Mouse (Mus musculus) embryonic facial prominence, embryonic 10.5 days (tissue): Measurements from ENCODE around the gene Camkmt. TPM values are rescaled to one million over a fixed set of nuclear protein-coding genes. Genes with fewer than 3 reads are reported as not detected.

Source experiments
- DNase-seq: peaks from one replicate; pipeline ENCODE4 v3.0.0-alpha.2; 2017; ENCODE audit warnings: low spot score
- H3K27ac ChIP-seq: fragments of 300-500 bp; sonication (generic); replicated peaks from 2 replicates; pipeline ENCODE4 v1.5.1; 2016; ENCODE audit warnings: mild to moderate bottlenecking
- H3K27me3 ChIP-seq: fragments of 300-500 bp; sonication (generic); replicated peaks from 2 replicates; pipeline ENCODE4 v1.6.1; 2016; ENCODE audit warnings: low read depth, mild to moderate bottlenecking; ENCODE audit not compliant: poor library complexity, severe bottlenecking
- H3K36me3 ChIP-seq: fragments of 300-500 bp; sonication (generic); replicated peaks from 2 replicates; pipeline ENCODE4 v1.6.1; 2016; ENCODE audit warnings: mild to moderate bottlenecking, moderate library complexity
- H3K4me1 ChIP-seq: fragments of 300-500 bp; sonication (generic); 2 replicates; pipeline ENCODE4 v1.6.1; 2016
- H3K4me3 ChIP-seq: fragments of 300-500 bp; sonication (generic); 2 replicates; pipeline ENCODE4 v1.5.1; 2016; ENCODE audit warnings: mild to moderate bottlenecking, moderate library complexity
- H3K9me3 ChIP-seq: fragments of 300-500 bp; sonication (generic); 2 replicates; pipeline ENCODE4 v1.6.1; 2016; ENCODE audit warnings: mild to moderate bottlenecking
- WGBS: fragments of 180-500 bp; shearing (Covaris S2); methylation state at CpG from one replicate; pipeline ENCODE4 v1.1.7; 2016; 5-methylcytosine and 5-hydroxymethylcytosine counted together
- polyA plus RNA-seq: library from polyadenylated mRNA; unstranded; fragments of >200 nt; fragmentation: Nextera tagmentation; extraction: Ambion mirVana; gene quantifications from 2 replicates; pipeline ENCODE4 v1.2.1, GENCODE M21; 2016

The Camkmt gene
- polyA plus RNA-seq, 1 experiment from 2014 or later: 14.2 TPM

GRCm38 (mm10) chr17:85393091-85393890 lies 302.9 kb downstream of the Camkmt start:
- Histone ChIP-seq H3K4me3 (no peak overlapping the region), H3K27ac (no peak overlapping the region), H3K36me3 (no peaks in the 10 kb centered on the region), H3K9me3 (no peaks in the 10 kb centered on the region), H3K4me1 (peaks cover 37% of the 10 kb centered on the region), H3K27me3 (no peaks in the 10 kb centered on the region)
- no peak for DNase-seq
- WGBS: 60% methylated on average over 16 of the region's 16 CpGs

GRCm38 (mm10) chr17:85393891-85394321 lies 303.6 kb downstream of the Camkmt start:
- H3K27me3 ChIP-seq: no peaks in the 10 kb centered on the region
- 64% methylated on average over 7 of the region's 7 CpGs for WGBS
- no peak for DNase-seq
- no peaks in the 10 kb centered on the region for H3K36me3 ChIP-seq
- H3K4me1 ChIP-seq: peaks cover 41% of the 10 kb centered on the region
- no peak overlapping the region for H3K27ac ChIP-seq
- H3K4me3 ChIP-seq: no peak overlapping the region
- no peaks in the 10 kb centered on the region for H3K9me3 ChIP-seq

GRCm38 (mm10) chr17:85395502-85395901 lies 305.1 kb downstream of the Camkmt start:
- Histone ChIP-seq H3K4me3 (no peak overlapping the region), H3K27ac (no peak overlapping the region), H3K9me3 (no peaks in the 10 kb centered on the region), H3K27me3 (no peaks in the 10 kb centered on the region), H3K4me1 (peaks cover 41% of the 10 kb centered on the region), H3K36me3 (no peaks in the 10 kb centered on the region)
- peak; percentile 17 for DNase-seq
- 47% methylated on average over 5 of the region's 5 CpGs for WGBS

- Histone ChIP-seq H3K27me3 (no peaks in the 10 kb centered on the region), H3K4me1 (peaks cover 19% of the 10 kb centered on the region), H3K27ac (no peak overlapping the region), H3K36me3 (no peaks in the 10 kb centered on the region), H3K4me3 (no peak overlapping the region), H3K9me3 (no peaks in the 10 kb centered on the region)
- no peak for DNase-seq
- WGBS: 78% methylated on average over 4 of the region's 4 CpGs
Measured at GRCm38 (mm10) chr17:85400751-85401150, 310.4 kb downstream of the Camkmt start.

GRCm38 (mm10) chr17:85405161-85405560 lies 314.8 kb downstream of the Camkmt start:
- DNase-seq: no peak
- peaks cover 7% of the 10 kb centered on the region for H3K4me1 ChIP-seq
- H3K9me3 ChIP-seq: no peaks in the 10 kb centered on the region
- no peaks in the 10 kb centered on the region for H3K27me3 ChIP-seq
- H3K27ac ChIP-seq: no peak overlapping the region
- WGBS: 82% methylated on average over 5 of the region's 5 CpGs
- H3K4me3 ChIP-seq: no peak overlapping the region
- no peaks in the 10 kb centered on the region for H3K36me3 ChIP-seq

GRCm38 (mm10) chr17:85406195-85406594 lies 315.8 kb downstream of the Camkmt start:
- peaks cover 5% of the 10 kb centered on the region for H3K4me1 ChIP-seq
- no peaks in the 10 kb centered on the region for H3K9me3 ChIP-seq
- H3K36me3 ChIP-seq: no peaks in the 10 kb centered on the region
- no peaks in the 10 kb centered on the region for H3K27me3 ChIP-seq
- no peak overlapping the region for H3K27ac ChIP-seq
- 90% methylated on average over 10 of the region's 10 CpGs for WGBS
- no peak for DNase-seq
- no peak overlapping the region for H3K4me3 ChIP-seq

GRCm38 (mm10) chr17:85428831-85429230 lies 338.5 kb downstream of the Camkmt start:
- no peak overlapping the region for H3K4me3 ChIP-seq
- no peaks in the 10 kb centered on the region for H3K36me3 ChIP-seq
- peaks cover 5% of the 10 kb centered on the region for H3K4me1 ChIP-seq
- no peak for DNase-seq
- WGBS: 73% methylated on average over 7 of the region's 7 CpGs
- H3K9me3 ChIP-seq: no peaks in the 10 kb centered on the region
- no peaks in the 10 kb centered on the region for H3K27me3 ChIP-seq
- no peak overlapping the region for H3K27ac ChIP-seq

GRCm38 (mm10) chr17:85432923-85433322 lies 342.6 kb downstream of the Camkmt start:
- WGBS: 59% methylated on average over 8 of the region's 8 CpGs
- no peak overlapping the region for H3K27ac ChIP-seq
- peaks cover 6% of the 10 kb centered on the region for H3K27me3 ChIP-seq
- no peaks in the 10 kb centered on the region for H3K36me3 ChIP-seq
- H3K9me3 ChIP-seq: no peaks in the 10 kb centered on the region
- H3K4me1 ChIP-seq: peaks cover 5% of the 10 kb centered on the region
- DNase-seq: no peak
- H3K4me3 ChIP-seq: no peak overlapping the region

GRCm38 (mm10) chr17:85443036-85443435 lies 352.7 kb downstream of the Camkmt start:
- Histone ChIP-seq H3K9me3 (no peaks in the 10 kb centered on the region), H3K27me3 (0 out of 2 replicates have a peak, but pooled peaks cover 4% of the 10 kb centered on the region), H3K4me3 (no peak overlapping the region), H3K27ac (no peak overlapping the region), H3K36me3 (no peaks in the 10 kb centered on the region), H3K4me1 (peaks cover 3% of the 10 kb centered on the region; the same call in 1 of the 2 replicates)
- no peak for DNase-seq
- 89% methylated on average over 8 of the region's 8 CpGs for WGBS

- DNase-seq: peak; percentile 56
- Histone ChIP-seq H3K4me3 (peak overlapping the region; percentile 45), H3K27ac (no peak overlapping the region; the same call in 1 of the 2 replicates), H3K4me1 (peaks cover 19% of the 10 kb centered on the region), H3K36me3 (no peaks in the 10 kb centered on the region), H3K27me3 (peaks cover 95% of the 10 kb centered on the region), H3K9me3 (no peaks in the 10 kb centered on the region)
- 2% methylated on average over 23 of the region's 23 CpGs for WGBS
Measured at GRCm38 (mm10) chr17:85454419-85454983, 364.1 kb downstream of the Camkmt start.

GRCm38 (mm10) chr17:85455063-85455462 lies 364.7 kb downstream of the Camkmt start:
- peaks cover 98% of the 10 kb centered on the region for H3K27me3 ChIP-seq
- H3K27ac ChIP-seq: no peak overlapping the region
- peak overlapping the region; percentile 45 for H3K4me3 ChIP-seq
- 2% methylated on average over 16 of the region's 16 CpGs for WGBS
- DNase-seq: no peak
- peaks cover 19% of the 10 kb centered on the region for H3K4me1 ChIP-seq
- H3K36me3 ChIP-seq: no peaks in the 10 kb centered on the region
- H3K9me3 ChIP-seq: no peaks in the 10 kb centered on the region

GRCm38 (mm10) chr17:85458075-85458474 lies 367.7 kb downstream of the Camkmt start:
- DNase-seq: peak; percentile 77
- H3K4me1 ChIP-seq: peaks cover 19% of the 10 kb centered on the region
- peaks cover 100% of the 10 kb centered on the region for H3K27me3 ChIP-seq
- H3K36me3 ChIP-seq: no peaks in the 10 kb centered on the region
- peak overlapping the region; percentile 40 for H3K4me3 ChIP-seq
- WGBS: under 1% methylated on average over 14 of the region's 14 CpGs
- H3K27ac ChIP-seq: no peak overlapping the region
- no peaks in the 10 kb centered on the region for H3K9me3 ChIP-seq

- Histone ChIP-seq H3K27ac (no peak overlapping the region), H3K4me1 (peaks cover 23% of the 10 kb centered on the region), H3K36me3 (no peaks in the 10 kb centered on the region), H3K4me3 (peak overlapping the region; percentile 40; the same call in 1 of the 2 replicates), H3K9me3 (no peaks in the 10 kb centered on the region), H3K27me3 (peaks cover 100% of the 10 kb centered on the region)
- no peak for DNase-seq
- 5% methylated on average over 9 of the region's 9 CpGs for whole genome bisulfite sequencing
Measured at GRCm38 (mm10) chr17:85458589-85458988, 368.2 kb downstream of the Camkmt start.
